Mouse (Mus musculus) ovary, adult 10 weeks (tissue): ENCODE data around the gene Olfr894. TPM values are rescaled to one million over a fixed set of nuclear protein-coding genes. Genes with fewer than 3 reads are reported as not detected.

ENCODE experiments used
- polyA plus RNA-seq: library from polyadenylated mRNA; stranded (reverse); fragments of 350-450 nt; fragmentation: Illumina TruSeq; extraction: RNeasy Lipid Tissue Mini Kit (QIAGEN cat#74804); gene quantifications from one replicate; pipeline ENCODE4 v1.2.3, GENCODE M21; 2014

Olfr894 gene
- polyA plus RNA-seq = not detected

DNA sequence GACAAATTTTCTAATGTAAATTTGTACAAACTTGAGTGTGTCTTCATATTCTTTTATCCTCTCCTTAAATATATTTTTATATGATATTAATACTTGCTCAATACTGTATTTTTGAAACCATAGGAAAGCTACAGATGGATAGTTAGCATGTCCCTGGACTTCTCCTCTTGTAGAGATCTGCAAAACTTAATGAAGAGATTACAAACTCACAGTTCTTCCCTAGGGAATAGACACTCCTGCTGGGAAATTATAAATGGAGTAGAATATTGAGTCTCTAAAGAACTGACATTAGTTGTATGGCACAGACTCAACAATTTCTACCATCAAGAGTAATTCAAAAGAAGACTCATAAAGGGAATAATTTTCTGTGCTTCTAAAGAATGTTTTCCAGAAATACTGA is at the start of gene Olfr894:
TSS of gene Olfr894 (plus strand) at position 301 of the 400 bp plus-strand sequence.

DNA sequence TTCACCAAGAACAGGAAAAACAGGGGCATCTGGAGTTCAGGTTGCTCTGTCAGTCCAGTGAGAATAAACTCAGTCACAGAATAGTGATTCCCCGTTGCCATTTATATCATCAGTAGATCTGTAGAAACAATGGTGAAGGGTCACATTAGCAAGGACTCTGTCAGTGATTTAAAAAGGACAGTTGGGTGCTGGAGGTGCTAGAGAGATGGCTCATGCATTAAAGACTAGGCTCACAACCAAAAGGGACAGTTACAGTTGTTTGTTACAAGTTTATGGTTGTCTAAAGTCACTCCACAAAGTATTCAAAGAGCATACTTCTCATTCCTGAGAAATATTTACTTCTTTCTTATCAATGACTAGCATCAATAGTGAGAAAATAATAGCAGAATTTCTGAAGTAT is 37.1 kb upstream of the Olfr894 start, which contains the start of gene Olfr891:
TSS of gene Olfr891 (minus strand) at position 101 of the 400 bp plus-strand sequence.

DNA sequence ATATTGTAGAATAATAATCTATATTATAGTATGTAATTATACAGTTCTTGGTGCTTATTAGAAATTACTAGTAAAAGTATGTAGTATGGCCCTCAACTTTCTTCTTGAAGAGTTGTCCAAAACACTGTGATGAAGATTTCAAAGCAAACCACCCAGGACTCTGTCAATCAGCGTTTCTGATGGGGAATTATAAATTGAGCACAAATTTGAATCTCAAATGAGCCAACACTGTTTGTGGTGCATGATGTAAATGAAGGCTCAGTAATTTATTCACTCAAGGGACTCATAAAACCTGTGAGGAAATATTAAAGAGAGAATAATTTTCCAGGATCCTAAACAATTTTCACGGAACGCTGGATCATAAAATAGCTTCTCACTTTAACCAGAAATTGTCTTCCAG is 9.8 kb upstream of the Olfr894 start, which contains the start of gene Olfr893:
TSS of gene Olfr893 (plus strand) at position 301 of the 400 bp plus-strand sequence.

DNA sequence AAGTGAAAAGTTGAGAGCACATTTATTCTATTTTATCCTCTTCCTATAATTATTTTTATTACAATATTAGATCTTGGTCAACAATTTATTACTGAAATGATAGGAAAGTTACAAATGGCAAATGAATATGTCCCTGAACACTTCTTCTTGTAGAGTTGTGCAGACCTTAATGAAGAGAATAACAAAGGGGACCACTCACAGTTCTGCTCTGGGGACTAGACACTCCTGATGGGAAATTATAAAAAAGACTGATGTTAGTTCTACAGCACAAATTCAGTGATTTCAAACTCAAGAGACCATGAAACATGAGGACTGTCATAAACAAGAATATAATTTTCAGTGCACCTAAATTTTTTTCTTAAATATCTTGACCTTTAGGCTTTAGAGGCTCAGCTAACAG is 34.6 kb downstream of the Olfr894 start, which contains the start of gene Olfr143:
TSS of gene Olfr143 (plus strand) at position 301 of the 400 bp plus-strand sequence.

DNA sequence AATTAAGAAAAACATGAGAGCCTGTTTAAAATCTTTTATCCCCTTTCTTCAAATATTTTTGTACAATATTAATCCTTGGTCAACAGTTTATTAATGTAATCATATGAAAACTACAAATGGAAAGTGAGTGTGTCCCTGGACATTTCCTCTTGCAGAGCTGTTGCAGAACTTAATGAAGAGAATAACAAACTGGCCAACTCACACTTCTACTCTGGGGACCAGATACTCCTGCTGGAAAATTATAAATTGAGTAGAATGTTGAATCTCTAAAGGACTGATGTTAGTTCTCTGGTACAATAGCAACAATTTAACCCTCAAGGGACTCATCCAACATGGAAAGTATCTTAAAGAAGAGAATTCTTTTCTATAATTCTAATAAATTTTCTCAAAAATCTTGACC is 49.7 kb downstream of the Olfr894 start, which contains the start of gene Olfr895:
TSS of gene Olfr895 (plus strand) at position 301 of the 400 bp plus-strand sequence.

Other genes starting within 250 kb of the Olfr894 start
- not detected for gene Olfr881, start 226.2 kb upstream of the Olfr894 start, polyA plus RNA-seq
- gene Olfr883, start 192.2 kb upstream of the Olfr894 start, polyA plus RNA-seq = not detected
- gene Olfr884, start 171.5 kb upstream of the Olfr894 start, polyA plus RNA-seq = not detected
- gene Olfr885, start 156.7 kb upstream of the Olfr894 start, polyA plus RNA-seq = not detected
- not detected for gene Olfr887, start 134.0 kb upstream of the Olfr894 start, polyA plus RNA-seq
- gene Olfr888, start 109.9 kb upstream of the Olfr894 start, polyA plus RNA-seq = not detected
- gene Olfr889, start 102.9 kb upstream of the Olfr894 start, polyA plus RNA-seq = not detected
- not detected for gene Olfr890, start 75.5 kb upstream of the Olfr894 start, polyA plus RNA-seq
- not detected for gene Olfr891, start 37.2 kb upstream of the Olfr894 start, polyA plus RNA-seq
- not detected for gene Olfr893, start 9.7 kb upstream of the Olfr894 start, polyA plus RNA-seq
- not detected for gene Olfr143, start 34.7 kb downstream of the Olfr894 start, polyA plus RNA-seq
- gene Olfr895, start 49.8 kb downstream of the Olfr894 start, polyA plus RNA-seq = not detected
- gene Olfr896-ps1, start 73.1 kb downstream of the Olfr894 start, polyA plus RNA-seq = not detected
- gene Olfr25, start 111.0 kb downstream of the Olfr894 start, polyA plus RNA-seq = not detected
- gene Olfr898, start 130.4 kb downstream of the Olfr894 start, polyA plus RNA-seq = not detected
- gene Olfr250, start 148.8 kb downstream of the Olfr894 start, polyA plus RNA-seq = not detected
- not detected for gene Olfr251, start 159.0 kb downstream of the Olfr894 start, polyA plus RNA-seq
- gene Olfr147, start 183.6 kb downstream of the Olfr894 start, polyA plus RNA-seq = not detected
- gene Olfr901, start 211.4 kb downstream of the Olfr894 start, polyA plus RNA-seq = not detected
- gene Olfr902, start 229.6 kb downstream of the Olfr894 start, polyA plus RNA-seq = not detected
- gene Olfr904, start 245.1 kb downstream of the Olfr894 start, polyA plus RNA-seq = not detected